Mouse (Mus musculus) megakaryocyte, adult 5-6 weeks (primary cell): ENCODE results near the gene Micu1. TPM values are rescaled to one million over a fixed set of nuclear protein-coding genes. Genes with fewer than 3 reads are reported as not detected.
A peak's percentile ranks its signal among the peaks of the same experiment; 100 is the strongest.

Experiments
- ATAC-seq: 2 replicates; pipeline ENCODE4 v1.8.0; 2016; ENCODE audit warnings: mild to moderate bottlenecking, inconsistent platforms; ENCODE audit not compliant: poor library complexity, severe bottlenecking
- total RNA-seq, 2 experiments: library from RNA; stranded (forward) in 1 of 2; stranded (reverse) in 1 of 2; fragments of 153-499, 151-499 nt in 1 of 2; fragments of 221-1000, 200-1000 nt in 1 of 2; gene quantifications; 2 replicates each; pipeline versions ENCODE4 v1.2.3 to v1.2.4; 2015 to 2017

Gene Micu1
- total RNA-seq, 2 experiments from 2014 or later: 29.7 to 42.2 TPM

GRCm38 (mm10) chr10:59800826-59801501 is 98.7 kb downstream of the Micu1 start:
- ATAC-seq: peak; percentile 45; the same call in 1 of the 2 replicates

DNA sequence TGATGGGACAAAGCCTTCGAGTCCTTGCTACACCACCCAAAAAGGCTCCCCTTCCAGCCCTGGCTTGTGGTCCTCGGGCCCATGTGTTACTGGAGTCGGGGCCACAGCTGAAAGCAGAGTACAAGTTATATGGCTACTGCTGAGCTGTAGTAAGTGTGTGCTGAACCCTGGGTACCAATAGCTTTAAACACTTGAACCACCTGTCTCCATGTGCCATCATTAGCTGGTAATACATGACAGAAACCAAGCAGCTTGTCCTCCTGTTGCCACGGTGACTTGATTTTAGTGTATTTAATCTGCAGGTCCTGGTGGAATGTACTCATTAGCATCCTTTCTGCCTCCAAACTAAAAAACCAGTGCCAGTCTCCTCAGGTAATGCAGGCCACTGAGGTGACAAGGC is 106.4 kb downstream of the Micu1 start:
- no peak for ATAC-seq

GRCm38 (mm10) chr10:59809991-59810574 is 107.8 kb downstream of the Micu1 start:
- no peak for ATAC-seq

GRCm38 (mm10) chr10:59812939-59813338 is 110.7 kb downstream of the Micu1 start:
- ATAC-seq: no peak

DNA sequence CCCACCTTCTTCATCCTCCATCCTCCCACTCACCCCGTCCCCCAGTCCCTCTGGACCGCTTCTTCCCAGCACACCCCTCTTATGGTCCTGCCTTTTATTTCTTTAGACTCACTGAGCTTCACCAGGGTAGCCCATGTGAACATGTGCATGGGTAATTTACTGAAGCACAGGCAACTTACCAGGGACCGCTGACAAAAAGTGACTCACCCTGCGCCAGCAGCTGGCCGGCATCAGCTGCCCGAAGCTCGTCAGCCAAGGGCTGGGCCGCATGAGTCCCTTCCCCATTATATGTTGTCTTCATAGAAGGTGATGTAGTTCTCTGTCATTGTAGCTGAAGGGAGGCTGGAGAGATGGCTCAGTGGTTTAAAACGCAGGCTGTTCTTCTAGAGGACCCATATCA is 111.5 kb downstream of the Micu1 start:
- no peak for ATAC-seq

DNA sequence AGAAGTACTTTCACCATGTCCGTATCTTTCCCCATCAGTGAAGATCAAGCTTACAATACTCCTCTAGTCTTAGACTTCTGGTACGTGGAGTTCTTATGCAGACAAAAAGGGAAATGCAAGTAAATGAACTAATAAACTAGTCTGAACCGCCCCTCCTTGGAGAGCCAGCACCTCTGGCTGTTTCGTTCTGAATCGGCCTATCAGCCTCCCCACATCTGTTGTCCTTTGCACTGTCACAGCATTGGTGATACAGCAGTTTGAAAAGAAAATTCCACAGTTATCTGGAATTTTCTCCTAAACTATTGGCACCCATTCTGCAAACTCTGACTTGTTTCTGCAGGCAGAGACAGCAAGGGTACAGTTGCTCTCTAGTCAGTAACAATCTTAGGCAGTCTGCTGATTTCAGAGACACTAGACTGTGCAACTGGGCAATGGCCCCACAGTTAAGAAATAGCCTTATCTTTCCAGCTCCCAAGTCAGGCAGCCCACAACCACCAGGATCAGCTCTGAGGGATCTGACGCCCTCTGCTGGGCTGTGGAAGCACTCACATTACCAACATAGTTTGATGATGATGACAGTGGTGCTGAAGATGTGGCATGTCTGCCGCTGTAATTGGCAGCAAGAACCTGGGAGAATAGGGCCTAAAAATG is 112.4 kb downstream of the Micu1 start:
- ATAC-seq: peak; percentile 47; the same call in 1 of the 2 replicates

GRCm38 (mm10) chr10:59816569-59816968 is 114.3 kb downstream of the Micu1 start:
- ATAC-seq: no peak

DNA sequence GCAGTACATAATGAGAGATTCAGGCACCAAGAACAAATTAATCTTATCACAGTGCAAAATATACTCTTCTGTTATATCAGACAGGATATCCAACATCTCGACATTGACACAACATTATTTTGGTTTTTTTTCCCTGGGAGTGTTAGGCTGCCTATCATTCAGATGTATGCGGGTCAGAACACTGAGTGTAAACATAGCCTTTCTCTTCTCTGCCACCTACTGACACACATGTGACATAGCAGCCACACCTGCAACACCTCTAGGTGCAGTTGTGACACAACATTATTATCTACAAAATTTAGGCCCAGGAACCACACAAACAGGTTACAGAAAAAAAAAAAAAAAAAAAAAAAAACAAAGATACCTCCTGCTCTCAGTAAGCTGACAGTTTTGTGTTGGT is 115.3 kb downstream of the Micu1 start:
- ATAC-seq: no peak

DNA sequence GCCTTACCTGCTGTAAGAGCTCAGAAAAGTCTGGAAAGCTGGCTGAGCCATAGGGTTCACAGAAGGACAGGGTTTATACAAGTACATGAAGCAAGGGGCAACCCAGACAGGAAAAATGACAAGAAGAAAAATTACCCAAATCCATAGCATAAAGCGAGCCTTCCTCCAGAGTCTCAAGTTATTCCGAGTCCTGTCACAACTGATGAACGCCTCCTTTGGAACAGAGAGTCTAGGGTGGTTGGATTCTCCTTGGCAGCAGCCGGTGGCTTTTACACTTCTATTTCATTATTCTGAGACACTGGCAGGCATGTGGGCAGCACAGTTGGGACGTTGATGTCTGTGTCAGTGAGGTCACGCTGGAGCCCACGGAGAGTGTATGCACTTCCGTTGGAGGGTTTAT is 115.7 kb downstream of the Micu1 start:
- ATAC-seq: no peak

- ATAC-seq: no peak
These were observed 116.9 kb downstream of the Micu1 start for GRCm38 (mm10) chr10:59819146-59819545.

- ATAC-seq: no peak
These were observed 118.6 kb downstream of the Micu1 start for GRCm38 (mm10) chr10:59820886-59821285.

DNA sequence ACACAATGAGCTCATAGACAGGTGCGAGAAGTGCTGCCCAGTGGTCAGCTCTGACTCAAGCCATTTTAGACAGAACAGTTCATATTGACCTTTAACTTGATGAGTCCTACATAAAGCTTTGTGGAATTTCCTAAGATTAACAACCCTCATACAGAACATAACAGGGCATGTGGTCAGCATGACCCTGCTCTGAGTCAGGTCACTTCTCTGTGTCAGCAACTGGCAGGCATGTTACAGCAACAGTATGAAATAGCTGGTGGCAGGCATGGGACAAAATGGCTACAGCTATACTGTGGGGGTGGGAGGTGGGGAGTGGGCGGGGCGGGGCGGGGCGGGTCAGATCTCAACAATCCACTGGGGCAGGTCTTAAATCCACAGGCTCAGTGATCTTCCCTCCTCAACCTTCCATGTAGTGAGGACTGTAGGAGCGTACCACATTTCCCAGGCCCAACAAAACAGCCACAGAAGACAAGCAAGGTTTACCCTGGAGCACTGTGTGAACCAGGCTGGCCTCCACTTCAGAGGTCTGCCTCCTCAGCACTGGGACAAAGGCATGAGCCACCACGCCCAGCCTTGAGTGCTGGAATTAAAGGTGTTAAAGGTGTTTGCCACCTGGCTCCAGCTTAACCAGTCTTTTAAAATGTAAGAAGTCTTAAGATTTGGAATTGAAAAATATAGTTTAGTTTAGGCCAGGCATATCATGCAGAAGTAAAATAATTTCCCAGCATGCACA is 119.2 kb downstream of the Micu1 start:
- ATAC-seq: no peak

DNA sequence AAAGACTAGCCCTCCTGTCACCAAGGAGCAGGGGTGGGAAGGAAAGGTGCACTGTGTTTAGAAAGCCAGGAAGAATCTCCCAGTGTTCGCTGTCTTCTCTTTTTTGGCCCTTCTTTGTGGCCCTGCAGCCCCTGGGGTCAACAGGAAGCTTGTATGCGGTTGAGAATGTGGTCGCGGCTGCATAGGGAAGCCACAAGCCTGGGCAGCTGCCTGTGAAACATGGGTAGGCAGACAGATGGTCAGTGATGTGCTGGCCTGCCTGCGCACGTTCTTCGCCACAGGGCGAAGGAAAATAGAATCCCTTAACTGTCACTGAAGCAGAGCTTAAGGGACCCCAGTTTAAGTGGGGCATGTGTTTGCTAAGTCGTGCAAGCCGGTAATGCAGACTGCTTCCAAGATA is 120.6 kb downstream of the Micu1 start:
- peak; percentile 68 for ATAC-seq

DNA sequence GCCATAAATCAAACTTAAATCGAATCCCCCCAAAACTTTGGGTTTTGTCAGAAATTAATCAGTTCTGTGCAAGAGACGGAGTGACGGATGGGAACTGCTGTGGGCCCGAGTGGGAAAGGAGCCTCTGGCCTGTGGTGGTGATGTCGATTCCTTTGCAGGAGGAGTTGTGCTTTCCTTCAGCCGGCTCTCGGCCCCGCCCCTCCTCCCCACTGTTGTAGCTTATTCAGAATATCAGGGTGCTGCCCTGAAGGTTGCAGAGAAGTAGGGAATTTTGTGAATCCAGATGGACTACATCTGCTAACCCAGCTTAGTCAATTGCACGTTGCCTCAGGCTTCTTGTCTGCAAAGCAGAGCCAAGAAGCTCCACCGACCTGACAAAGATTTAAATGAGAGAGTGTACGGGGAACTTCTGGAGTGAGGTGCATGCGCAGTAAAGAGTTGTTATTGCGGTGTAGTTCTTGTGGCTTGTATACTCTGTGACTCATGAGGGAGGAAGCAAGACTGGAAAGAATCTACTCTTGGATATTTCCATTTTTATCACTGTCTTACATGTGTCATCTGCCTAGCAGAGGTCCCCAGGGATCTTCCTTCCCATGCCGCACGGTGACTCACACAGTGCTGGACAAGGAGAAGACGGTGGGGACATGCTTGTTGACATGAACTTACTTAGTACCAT is 123.0 kb downstream of the Micu1 start:
- no peak for ATAC-seq

DNA sequence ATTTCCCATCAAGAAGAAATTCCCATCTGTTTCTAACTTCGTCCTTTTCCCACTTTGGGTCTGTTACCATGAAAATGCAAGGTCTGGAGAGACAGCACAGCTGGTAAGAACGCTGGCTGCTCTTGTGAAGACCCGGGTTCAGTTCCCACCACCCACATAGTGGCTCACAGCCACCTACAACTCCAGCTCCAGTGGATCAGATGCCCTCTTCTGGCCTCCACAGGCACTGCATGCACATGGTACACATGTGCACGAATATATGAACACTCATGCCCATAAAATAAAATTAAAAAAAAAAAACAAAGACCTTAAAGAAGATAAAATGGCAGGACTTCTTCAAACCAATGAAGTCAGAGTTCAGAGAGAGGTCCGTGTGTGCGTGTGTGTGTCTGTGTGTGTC is 127.6 kb downstream of the Micu1 start:
- ATAC-seq: no peak

- no peak for ATAC-seq
These were observed 129.7 kb downstream of the Micu1 start for GRCm38 (mm10) chr10:59831950-59832349.

- ATAC-seq: no peak
These were observed 133.3 kb downstream of the Micu1 start for GRCm38 (mm10) chr10:59835301-59836155.

DNA sequence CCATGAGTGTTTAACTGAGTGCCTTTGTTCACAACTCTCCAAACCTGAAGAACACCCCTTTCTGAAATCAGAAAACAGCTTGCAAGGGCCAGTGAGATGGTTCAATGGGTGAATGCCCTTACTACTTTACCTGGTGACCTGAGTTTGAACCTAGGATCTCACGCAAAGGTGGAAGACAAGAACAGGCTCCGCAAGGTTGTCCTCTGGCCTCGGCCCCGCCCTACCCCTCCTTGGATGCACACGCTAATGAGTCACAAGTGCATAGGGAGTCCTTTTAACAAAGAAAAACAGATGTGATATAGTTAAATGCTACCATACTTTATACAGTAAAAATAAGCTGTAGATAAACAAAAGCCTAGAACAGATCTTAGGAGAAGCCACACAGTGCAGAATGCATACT is 135.2 kb downstream of the Micu1 start:
- no peak for ATAC-seq

DNA sequence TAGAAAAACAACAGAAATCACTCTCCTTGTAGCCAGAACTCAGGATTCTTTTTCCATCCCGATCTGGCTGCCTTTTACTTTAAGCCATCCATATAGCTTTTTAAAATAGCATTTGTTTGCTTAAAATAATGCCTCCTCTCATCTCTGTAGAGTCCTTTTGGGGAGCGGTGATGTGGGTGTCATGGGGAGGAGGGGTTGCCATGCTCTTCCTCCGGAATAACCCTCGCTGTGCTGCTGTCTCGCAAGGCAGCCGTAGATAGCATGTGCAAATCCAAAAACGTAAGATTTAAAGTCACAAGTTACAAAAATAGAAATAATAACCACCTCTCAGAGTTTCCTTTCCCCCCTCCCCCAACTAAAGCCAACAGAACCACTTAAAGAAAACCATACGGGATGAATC is 139.2 kb downstream of the Micu1 start:
- no peak for ATAC-seq

DNA sequence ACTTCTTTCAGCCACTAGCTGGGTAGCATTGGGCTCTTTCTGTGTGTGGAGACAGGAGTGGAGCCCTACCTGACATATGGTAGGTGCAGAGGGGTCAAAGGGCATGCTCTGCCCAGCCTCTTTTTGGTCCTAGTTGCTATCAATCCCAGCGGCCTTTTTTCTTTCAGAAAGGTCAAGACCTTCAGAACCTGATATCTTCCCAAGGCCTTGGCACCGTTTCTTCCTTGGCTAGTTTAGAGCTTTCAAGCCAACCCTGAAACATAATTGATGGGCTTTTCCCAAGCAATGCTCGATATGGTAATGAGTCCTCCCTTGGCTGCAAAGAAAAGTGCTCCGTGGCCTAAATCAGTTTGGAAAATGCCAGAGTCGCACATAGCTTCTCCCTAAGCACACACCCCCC is 140.8 kb downstream of the Micu1 start:
- no peak for ATAC-seq
